Mouse (Mus musculus) stomach, embryonic 15.5 days (tissue): ENCODE measurements around the gene Spata31d1d. TPM values are rescaled to one million over a fixed set of nuclear protein-coding genes. Genes with fewer than 3 reads are reported as not detected.

Experiments
- polyA plus RNA-seq: library from polyadenylated mRNA; unstranded; fragments of >200 nt; fragmentation: Nextera tagmentation; extraction: Ambion mirVana; gene quantifications from 2 replicates; pipeline ENCODE4 v1.2.1, GENCODE M21; 2015

Spata31d1d gene
- polyA plus RNA-seq, 1 experiment from 2014 or later = not detected

Other genes with a start within 250 kb of the Spata31d1d start
- 19.0 and 20.1 TPM in 2 replicates for gene Agtpbp1, start 146.5 kb downstream of the Spata31d1d start, polyA plus RNA-seq
- 83.3 and 86.7 TPM in 2 replicates for gene Naa35, start 146.5 kb downstream of the Spata31d1d start, polyA plus RNA-seq
- 77.2 and 80.9 TPM in 2 replicates for gene Golm1, start 55.9 kb downstream of the Spata31d1d start, polyA plus RNA-seq
- gene 4921517D22Rik, start 37.6 kb downstream of the Spata31d1d start, polyA plus RNA-seq = not detected in 2 replicates
- not detected in 2 replicates for gene Spata31d1a, start 21.4 kb downstream of the Spata31d1d start, polyA plus RNA-seq
- not detected in 2 replicates for gene Spata31d1b, start 19.5 kb downstream of the Spata31d1d start, polyA plus RNA-seq
- not detected in 2 replicates for gene 1700014D04Rik, start 15.0 kb upstream of the Spata31d1d start, polyA plus RNA-seq
- 121 and 127 TPM in 2 replicates for gene Isca1, start 38.1 kb upstream of the Spata31d1d start, polyA plus RNA-seq
- gene Gm49354, start 50.5 kb upstream of the Spata31d1d start, polyA plus RNA-seq = not detected in 2 replicates
- 48.1 and 50.6 TPM in 2 replicates for gene Tut7, start 91.4 kb upstream of the Spata31d1d start, polyA plus RNA-seq